Mouse (Mus musculus) G1E (cell line): Measurements from ENCODE around the gene Tor1aip1.

Experiments
- CTCF ChIP-seq: IDR thresholded peaks from 2 replicates; pipeline ENCODE4 v1.5.1; 2012; ENCODE audit warnings: low read depth, low read length, inconsistent platforms, mixed read lengths
- POLR2AphosphoS5 ChIP-seq: IDR thresholded peaks from 2 replicates; pipeline ENCODE4 v1.6.1; 2012; ENCODE audit warnings: low read depth, low read length, inconsistent platforms; ENCODE audit not compliant: insufficient replicate concordance
- TAL1 ChIP-seq: conservative IDR thresholded peaks from 2 replicates; pipeline ENCODE4 v1.6.1; 2012; ENCODE audit warnings: low read depth, low read length, inconsistent platforms, mixed read lengths

GRCm38 (mm10) chr1:156003201-156003935, 32.9 kb downstream of the Tor1aip1 start:
- TF ChIP-seq CTCF: no peak
- TF ChIP-seq POLR2AphosphoS5: no peak
- no peak for TF ChIP-seq TAL1
